Mouse (Mus musculus) spleen, adult 2 months (tissue): Measurements from ENCODE around the gene Zfp609. TPM values are rescaled to one million over a fixed set of nuclear protein-coding genes. Genes with fewer than 3 reads are reported as not detected.
"Not testable (repeated sequence)": the region's sequence is repeated elsewhere in the genome, so short reads cannot be mapped to it uniquely, and the experiment has no call there.

Experiments used
- DNase-seq, 2 experiments: peaks; one replicate each; pipeline versions ENCODE4 v3.0.0 to v3.0.0-alpha.2; 2012 to 2021; ENCODE audit warnings: low spot score in 2 of 2, low read depth in 1 of 2
- H3K27ac ChIP-seq: fragments of 200-500 bp; 2 replicates; pipeline ENCODE4 v1.5.1; 2012; ENCODE audit warnings: low read length, inconsistent platforms; ENCODE audit not compliant: insufficient read depth
- H3K27me3 ChIP-seq: fragments of 200-500 bp; 2 replicates; pipeline ENCODE4 v1.6.1; 2012; ENCODE audit warnings: mild to moderate bottlenecking, moderate library complexity, low read length, inconsistent platforms; ENCODE audit not compliant: control insufficient read depth, insufficient read depth
- H3K36me3 ChIP-seq: fragments of 200-500 bp; 2 replicates; pipeline ENCODE4 v1.6.1; 2012; ENCODE audit warnings: mild to moderate bottlenecking, low read length, inconsistent platforms; ENCODE audit not compliant: control insufficient read depth, insufficient read depth
- H3K4me1 ChIP-seq: fragments of 200-500 bp; 2 replicates; pipeline ENCODE4 v1.6.1; 2011; ENCODE audit warnings: inconsistent platforms; ENCODE audit not compliant: control insufficient read depth, insufficient read depth, insufficient read length
- H3K4me3 ChIP-seq: fragments of 200-500 bp; 2 replicates; pipeline ENCODE4 v1.5.1; 2011; ENCODE audit warnings: mild to moderate bottlenecking, inconsistent platforms; ENCODE audit not compliant: insufficient read depth, insufficient read length; ENCODE audit errors: extremely low read depth
- CTCF ChIP-seq: fragments of 200-500 bp; IDR thresholded peaks from 2 replicates; pipeline ENCODE4 v1.5.1; 2011; ENCODE audit warnings: mild to moderate bottlenecking, inconsistent platforms; ENCODE audit not compliant: insufficient read depth, insufficient read length, insufficient replicate concordance; ENCODE audit errors: extremely low read depth
- POLR2A ChIP-seq: fragments of 200-500 bp; IDR thresholded peaks from 2 replicates; pipeline ENCODE4 v1.6.1; 2011; ENCODE audit warnings: low read depth, low read length, inconsistent platforms
- WGBS: fragments of 180-500 bp; shearing (Covaris S2); methylation state at CpG from one replicate; pipeline ENCODE4 v1.1.7; 2018; 5-methylcytosine and 5-hydroxymethylcytosine counted together
- polyA plus RNA-seq: library from polyadenylated mRNA; depleted of rRNA; stranded (reverse); fragments of >200 nt; gene quantifications from 2 replicates; pipeline ENCODE4 v1.2.3, GENCODE M21; 2012

Gene Zfp609
- polyA plus RNA-seq, 1 experiment: 3.5 TPM

GRCm38 (mm10) chr9:65787829-65788344 lies 39.5 kb downstream of the Zfp609 start:
- 75% methylated on average over 4 of the region's 4 CpGs for WGBS
- TF ChIP-seq CTCF: no peak
- no peak for TF ChIP-seq POLR2A
- no peak for DNase-seq
- no peak overlapping the region for H3K27ac ChIP-seq
- no peaks in the 10 kb centered on the region for H3K4me1 ChIP-seq
- H3K27me3 ChIP-seq: no peaks in the 10 kb centered on the region
- H3K36me3 ChIP-seq: no peaks in the 10 kb centered on the region
- H3K4me3 ChIP-seq: no peak overlapping the region

- Histone ChIP-seq H3K36me3 (no peaks in the 10 kb centered on the region), H3K27ac (no peak overlapping the region), H3K4me3 (no peak overlapping the region), H3K4me1 (no peaks in the 10 kb centered on the region), H3K27me3 (no peaks in the 10 kb centered on the region)
- 67% methylated on average over 8 of the region's 8 CpGs for WGBS
- TF ChIP-seq CTCF: no peak
- TF ChIP-seq POLR2A: no peak
- DNase-seq: no peak
Observed at GRCm38 (mm10) chr9:65786885-65787787, 40.2 kb downstream of the Zfp609 start.

GRCm38 (mm10) chr9:65785772-65786368 lies 41.5 kb downstream of the Zfp609 start:
- 86% methylated on average over 4 of the region's 4 CpGs for WGBS
- Histone ChIP-seq H3K4me3 (no peak overlapping the region), H3K27me3 (no peaks in the 10 kb centered on the region), H3K27ac (no peak overlapping the region), H3K4me1 (no peaks in the 10 kb centered on the region), H3K36me3 (no peaks in the 10 kb centered on the region)
- TF ChIP-seq POLR2A: no peak
- TF ChIP-seq CTCF: no peak
- DNase-seq: no peak

DNA sequence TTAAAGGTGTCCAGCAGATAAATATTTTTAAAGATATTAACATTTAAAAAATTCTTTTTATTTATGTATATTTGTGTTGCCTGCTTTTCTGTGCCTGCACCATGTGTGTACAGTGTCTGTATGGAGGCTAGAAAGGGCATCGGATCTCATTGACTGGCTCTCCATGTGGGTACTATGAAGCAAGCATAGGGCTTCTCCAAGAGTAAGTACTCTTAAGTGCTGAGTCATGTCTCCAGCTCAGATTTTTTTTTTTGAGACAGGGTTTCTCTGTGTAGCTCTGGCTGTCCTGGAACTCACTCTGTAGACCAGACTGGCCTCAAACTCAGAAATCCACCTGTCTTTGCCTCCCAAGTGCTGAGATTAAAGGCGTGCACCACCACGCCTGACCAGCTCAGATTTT lies 47.7 kb downstream of the Zfp609 start:
- H3K27me3 ChIP-seq, H3K4me3 ChIP-seq, DNase-seq, H3K27ac ChIP-seq, H3K4me1 ChIP-seq, H3K36me3 ChIP-seq: not testable (repeated sequence)
- 94% methylated on average over 3 of the region's 3 CpGs for WGBS

- no peak for DNase-seq
- no peaks in the 10 kb centered on the region for H3K36me3 ChIP-seq
- no peak overlapping the region for H3K4me3 ChIP-seq
- TF ChIP-seq CTCF (no peak), POLR2A (no peak)
- no peaks in the 10 kb centered on the region for H3K27me3 ChIP-seq
- no peaks in the 10 kb centered on the region for H3K4me1 ChIP-seq
- 79% methylated on average over 1 of the region's 1 CpGs for WGBS
- H3K27ac ChIP-seq: no peak overlapping the region
Observed at GRCm38 (mm10) chr9:65776874-65777432, 50.4 kb downstream of the Zfp609 start.

DNA sequence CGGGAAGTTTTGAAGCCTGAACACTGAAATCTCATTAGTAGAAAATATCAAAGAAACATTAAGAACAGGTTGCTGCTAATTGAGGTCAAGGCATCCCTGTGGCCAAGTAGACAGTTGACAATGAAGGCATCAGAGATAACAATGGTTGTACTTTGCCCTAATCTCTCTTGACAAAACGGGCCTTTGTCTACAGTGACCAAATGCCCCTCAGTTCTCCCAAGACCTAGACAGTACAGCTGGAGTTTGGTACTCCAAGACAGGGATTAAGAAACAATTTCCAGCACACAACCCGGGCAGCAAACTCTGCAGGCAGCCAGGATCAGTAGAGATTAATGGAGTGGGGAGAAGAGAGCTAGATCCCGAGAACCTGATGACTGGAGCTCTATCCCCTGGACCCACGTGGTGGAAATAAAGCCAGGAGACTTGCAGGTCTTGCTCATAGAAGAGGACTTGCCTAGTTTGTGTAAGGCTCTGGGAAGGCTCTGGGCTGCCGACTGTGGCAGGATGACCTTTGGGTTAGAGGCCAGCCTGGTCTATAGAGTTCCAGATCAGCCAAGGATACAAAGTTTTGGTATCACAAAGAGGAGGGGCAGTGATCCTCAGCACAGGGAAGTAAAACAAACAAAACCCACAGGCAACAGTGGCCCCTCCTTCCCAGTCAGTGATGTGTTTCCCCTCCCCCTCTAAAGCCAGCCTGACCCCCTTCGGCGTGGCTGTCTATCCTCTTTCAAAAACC lies 51.1 kb downstream of the Zfp609 start:
- Histone ChIP-seq H3K4me3 (no peak overlapping the region), H3K36me3 (no peaks in the 10 kb centered on the region), H3K27ac (no peak overlapping the region), H3K4me1 (no peaks in the 10 kb centered on the region), H3K27me3 (no peaks in the 10 kb centered on the region)
- TF ChIP-seq CTCF: no peak
- no peak for TF ChIP-seq POLR2A
- WGBS: 82% methylated on average over 8 of the region's 8 CpGs
- DNase-seq: no peak

DNA sequence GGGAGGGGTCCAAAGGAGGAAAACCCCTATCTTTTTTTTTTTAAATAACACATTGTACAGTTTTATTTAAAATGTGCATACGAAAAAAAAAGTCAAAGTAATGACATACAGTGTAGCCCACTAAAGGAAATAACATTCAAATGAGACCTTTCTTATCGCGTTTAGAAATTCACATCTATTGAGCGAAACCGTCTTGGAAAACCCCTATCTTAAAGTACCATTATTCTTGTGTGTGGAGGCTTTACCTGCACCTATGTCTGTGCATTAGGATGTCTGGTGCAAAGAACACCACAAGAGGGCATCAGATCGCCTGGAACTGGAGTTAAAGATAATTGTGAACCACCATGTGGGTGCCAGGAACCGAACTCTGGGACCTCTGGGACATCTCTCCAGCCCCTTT lies 53.6 kb downstream of the Zfp609 start:
- H3K27me3 ChIP-seq: no peaks in the 10 kb centered on the region
- no peak for TF ChIP-seq CTCF
- TF ChIP-seq POLR2A: no peak
- no peak overlapping the region for H3K27ac ChIP-seq
- 95% methylated on average over 7 of the region's 7 CpGs for WGBS
- no peaks in the 10 kb centered on the region for H3K36me3 ChIP-seq
- H3K4me3 ChIP-seq: no peak overlapping the region
- DNase-seq: no peak
- H3K4me1 ChIP-seq: no peaks in the 10 kb centered on the region
